Mouse (Mus musculus): ENCODE measurements around the gene Wasl. TPM values are rescaled to one million over a fixed set of nuclear protein-coding genes. Genes with fewer than 3 reads are reported as not detected.

The Wasl gene
- polyA plus RNA-seq, 1 experiment = 10.5 TPM

GRCm38 (mm10) chr6:24572431-24572830, 92.4 kb downstream of the Wasl start:
- no peak for TF ChIP-seq FLI1 (IDR thresholded peaks at IDR 0.05; ENCODE audit: low read length)
- Histone ChIP-seq H3K36me3 (replicated peaks; ENCODE audit: low read length) (no peaks in the 10 kb centered on the region), H3K9me3 (peaks cover 3% of the 10 kb centered on the region; the same call in 1 of the 2 replicates), H3K27me3 (replicated peaks) (no peaks in the 10 kb centered on the region), H3K4me3 (replicated peaks) (no peak overlapping the region), H3K4me1 (peaks cover 8% of the 10 kb centered on the region)

GRCm38 (mm10) chr6:24571126-24571525, 93.7 kb downstream of the Wasl start:
- no peak for TF ChIP-seq FLI1 (IDR thresholded peaks at IDR 0.05; ENCODE audit: low read length)
- no peak for TF ChIP-seq GATA1 (IDR thresholded peaks at IDR 0.05; ENCODE audit: borderline replicate concordance, low read length)
- peaks cover 8% of the 10 kb centered on the region for H3K4me1 ChIP-seq
- H3K27me3 ChIP-seq (replicated peaks) = no peaks in the 10 kb centered on the region
- no peaks in the 10 kb centered on the region for H3K36me3 ChIP-seq (replicated peaks; ENCODE audit: low read length)
- H3K9me3 ChIP-seq = peaks cover 3% of the 10 kb centered on the region; the same call in 1 of the 2 replicates
- H3K4me3 ChIP-seq (replicated peaks) = no peak overlapping the region

GRCm38 (mm10) chr6:24570278-24570677, 94.5 kb downstream of the Wasl start:
- Histone ChIP-seq H3K9me3 (peaks cover 3% of the 10 kb centered on the region; the same call in 1 of the 2 replicates), H3K4me1 (peaks cover 8% of the 10 kb centered on the region), H3K27me3 (replicated peaks) (no peaks in the 10 kb centered on the region), H3K4me3 (replicated peaks) (no peak overlapping the region), H3K36me3 (replicated peaks; ENCODE audit: low read length) (no peaks in the 10 kb centered on the region)
- TF ChIP-seq GATA1 (IDR thresholded peaks at IDR 0.05; ENCODE audit: borderline replicate concordance, low read length) = no peak
- TF ChIP-seq FLI1 (IDR thresholded peaks at IDR 0.05; ENCODE audit: low read length) = no peak

- H3K36me3 ChIP-seq (replicated peaks; ENCODE audit: low read length) = no peaks in the 10 kb centered on the region
- TF ChIP-seq FLI1 (IDR thresholded peaks at IDR 0.05; ENCODE audit: low read length) = no peak
- no peak for TF ChIP-seq GATA1 (IDR thresholded peaks at IDR 0.05; ENCODE audit: borderline replicate concordance, low read length)
- peaks cover 8% of the 10 kb centered on the region for H3K4me1 ChIP-seq
- H3K27me3 ChIP-seq (replicated peaks) = no peaks in the 10 kb centered on the region
- no peak overlapping the region for H3K4me3 ChIP-seq (replicated peaks)
- H3K9me3 ChIP-seq = peaks cover 3% of the 10 kb centered on the region; the same call in 1 of the 2 replicates
Observed at GRCm38 (mm10) chr6:24569711-24570110, 95.1 kb downstream of the Wasl start.

- no peak overlapping the region for H3K4me3 ChIP-seq (replicated peaks)
- TF ChIP-seq GATA1 (IDR thresholded peaks at IDR 0.05; ENCODE audit: borderline replicate concordance, low read length) (no peak), FLI1 (IDR thresholded peaks at IDR 0.05; ENCODE audit: low read length) (no peak)
- peaks cover 3% of the 10 kb centered on the region; the same call in 1 of the 2 replicates for H3K9me3 ChIP-seq
- no peaks in the 10 kb centered on the region for H3K36me3 ChIP-seq (replicated peaks; ENCODE audit: low read length)
- peaks cover 8% of the 10 kb centered on the region for H3K4me1 ChIP-seq
- H3K27me3 ChIP-seq (replicated peaks) = no peaks in the 10 kb centered on the region
Observed at GRCm38 (mm10) chr6:24568963-24569362, 95.8 kb downstream of the Wasl start.

- Histone ChIP-seq H3K9me3 (no peaks in the 10 kb centered on the region), H3K27me3 (replicated peaks) (no peaks in the 10 kb centered on the region), H3K4me1 (no peaks in the 10 kb centered on the region), H3K36me3 (replicated peaks; ENCODE audit: low read length) (no peaks in the 10 kb centered on the region), H3K4me3 (replicated peaks) (no peak overlapping the region)
- TF ChIP-seq FLI1 (IDR thresholded peaks at IDR 0.05; ENCODE audit: low read length) (no peak), GATA1 (IDR thresholded peaks at IDR 0.05; ENCODE audit: borderline replicate concordance, low read length) (no peak)
Observed at GRCm38 (mm10) chr6:24564886-24565285, 99.9 kb downstream of the Wasl start.

GRCm38 (mm10) chr6:24564081-24564480, 100.7 kb downstream of the Wasl start:
- TF ChIP-seq FLI1 (IDR thresholded peaks at IDR 0.05; ENCODE audit: low read length) (no peak), GATA1 (IDR thresholded peaks at IDR 0.05; ENCODE audit: borderline replicate concordance, low read length) (no peak)
- Histone ChIP-seq H3K4me1 (no peaks in the 10 kb centered on the region), H3K36me3 (replicated peaks; ENCODE audit: low read length) (no peaks in the 10 kb centered on the region), H3K4me3 (replicated peaks) (no peak overlapping the region), H3K9me3 (no peaks in the 10 kb centered on the region), H3K27me3 (replicated peaks) (no peaks in the 10 kb centered on the region)

Other genes with a start within 250 kb of the Wasl start
- gene Iqub, start 149.9 kb downstream of the Wasl start, polyA plus RNA-seq (2012; ENCODE audit: insufficient read depth, low replicate concordance) = not detected in 2 replicates
- 4.3 TPM in 1 of 2 replicates, not detected in the other for gene Ndufa5, start 137.0 kb downstream of the Wasl start, polyA plus RNA-seq (2012; ENCODE audit: insufficient read depth, low replicate concordance)
- gene Asb15, start 136.9 kb downstream of the Wasl start, polyA plus RNA-seq (2012; ENCODE audit: insufficient read depth, low replicate concordance) = not detected in 2 replicates
- gene Lmod2, start 67.2 kb downstream of the Wasl start, polyA plus RNA-seq (2012; ENCODE audit: insufficient read depth, low replicate concordance) = not detected in 2 replicates
- 0.63 TPM in 1 of 2 replicates, not detected in the other for gene Hyal6, start 68.2 kb upstream of the Wasl start, polyA plus RNA-seq (2012; ENCODE audit: insufficient read depth, low replicate concordance)
- not detected in 2 replicates for gene Hyal4, start 83.3 kb upstream of the Wasl start, polyA plus RNA-seq (2012; ENCODE audit: insufficient read depth, low replicate concordance)
- gene Spam1, start 126.2 kb upstream of the Wasl start, polyA plus RNA-seq (2012; ENCODE audit: insufficient read depth, low replicate concordance) = not detected in 2 replicates
- not detected in 2 replicates for gene Hyal5, start 193.0 kb upstream of the Wasl start, polyA plus RNA-seq (2012; ENCODE audit: insufficient read depth, low replicate concordance)

All from megakaryocyte, embryonic 14.5 days (primary cell).